Mouse (Mus musculus): Measurements from ENCODE around the gene Plcg2. TPM values are rescaled to one million over a fixed set of nuclear protein-coding genes. Genes with fewer than 3 reads are reported as not detected.

Gene Plcg2
- polyA plus RNA-seq, 1 experiment: 11.5 TPM

DNA sequence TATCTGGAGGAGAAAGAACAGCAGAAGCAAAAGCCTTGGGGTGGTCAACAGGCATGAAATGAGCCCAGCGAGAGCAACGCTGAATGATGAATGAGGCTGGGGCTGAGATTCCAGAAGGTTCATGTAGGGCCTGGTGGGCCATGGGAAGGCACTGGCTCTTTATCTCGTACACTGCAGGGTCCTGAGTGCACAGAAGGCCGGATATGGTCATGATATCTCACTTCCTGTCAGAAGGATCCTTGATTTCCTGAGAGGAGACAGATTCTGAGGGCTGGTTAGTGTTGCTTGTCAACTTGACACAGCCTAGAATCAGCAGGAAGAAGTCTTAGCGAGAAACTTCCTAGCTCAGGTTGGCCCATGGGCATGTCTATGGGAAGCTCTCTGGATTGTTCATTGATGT lies 98.7 kb downstream of the Plcg2 start:
- WGBS: 45% methylated on average over 5 of the region's 5 CpGs
- TF ChIP-seq CTCF (IDR thresholded peaks at IDR 0.05; ENCODE audit: insufficient read depth, low read length) (no peak), POLR2A (IDR thresholded peaks at IDR 0.05; ENCODE audit: borderline replicate concordance, extremely low read depth, low read depth, low read length) (no peak)
- no peaks in the 10 kb centered on the region for H3K4me1 ChIP-seq (ENCODE audit: control insufficient read depth, insufficient read depth, low read length)
- DNase-seq: no peak
- H3K4me3 ChIP-seq (replicated peaks; ENCODE audit: extremely low read depth, low read depth, low read length): no peak overlapping the region

DNA sequence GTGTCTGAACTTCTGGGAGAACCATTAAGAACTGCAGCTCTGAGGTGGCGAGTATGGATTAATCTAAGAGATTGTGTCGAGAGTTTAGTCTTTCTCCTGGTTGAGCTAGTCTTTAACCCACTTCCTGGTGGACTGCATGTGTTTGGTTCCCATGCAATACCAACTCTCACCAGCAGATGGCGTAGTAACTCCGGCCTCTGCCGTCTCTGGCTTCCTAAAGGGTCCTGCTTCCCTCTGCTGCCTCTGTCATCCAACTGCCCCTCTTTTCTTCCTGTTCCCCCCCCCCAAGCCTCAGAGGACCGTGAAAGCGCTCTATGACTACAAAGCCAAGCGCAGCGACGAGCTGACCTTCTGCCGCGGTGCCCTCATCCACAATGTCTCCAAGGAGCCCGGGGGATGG lies 102.7 kb downstream of the Plcg2 start:
- no peak for DNase-seq
- TF ChIP-seq POLR2A (IDR thresholded peaks at IDR 0.05; ENCODE audit: borderline replicate concordance, extremely low read depth, low read depth, low read length) (no peak), CTCF (IDR thresholded peaks at IDR 0.05; ENCODE audit: insufficient read depth, low read length) (peak; percentile 68)
- Histone ChIP-seq H3K4me1 (ENCODE audit: control insufficient read depth, insufficient read depth, low read length) (no peaks in the 10 kb centered on the region), H3K4me3 (replicated peaks; ENCODE audit: extremely low read depth, low read depth, low read length) (no peak overlapping the region)
- WGBS: 75% methylated on average over 13 of the region's 13 CpGs

DNA sequence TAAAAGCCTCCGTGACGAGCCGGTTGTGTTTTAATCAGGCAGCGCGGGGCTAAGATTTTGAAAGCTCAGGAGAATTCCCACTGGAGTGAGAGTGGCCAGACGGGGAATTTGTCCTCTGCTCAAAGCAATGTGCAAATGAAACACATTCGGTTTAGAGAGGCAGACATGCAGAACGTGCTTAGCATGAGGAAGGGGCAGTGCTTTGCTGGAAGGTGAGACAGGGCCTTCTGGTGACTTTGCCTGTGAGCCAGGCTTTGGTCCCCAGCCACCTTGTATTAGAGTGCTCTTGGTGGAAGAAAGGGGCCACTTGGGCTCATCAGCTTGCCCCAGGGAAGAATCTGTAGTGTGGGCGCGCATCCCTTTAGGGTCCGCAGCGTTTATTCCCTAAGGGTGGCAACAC lies 106.0 kb downstream of the Plcg2 start:
- H3K4me3 ChIP-seq (replicated peaks; ENCODE audit: extremely low read depth, low read depth, low read length): no peak overlapping the region

DNA sequence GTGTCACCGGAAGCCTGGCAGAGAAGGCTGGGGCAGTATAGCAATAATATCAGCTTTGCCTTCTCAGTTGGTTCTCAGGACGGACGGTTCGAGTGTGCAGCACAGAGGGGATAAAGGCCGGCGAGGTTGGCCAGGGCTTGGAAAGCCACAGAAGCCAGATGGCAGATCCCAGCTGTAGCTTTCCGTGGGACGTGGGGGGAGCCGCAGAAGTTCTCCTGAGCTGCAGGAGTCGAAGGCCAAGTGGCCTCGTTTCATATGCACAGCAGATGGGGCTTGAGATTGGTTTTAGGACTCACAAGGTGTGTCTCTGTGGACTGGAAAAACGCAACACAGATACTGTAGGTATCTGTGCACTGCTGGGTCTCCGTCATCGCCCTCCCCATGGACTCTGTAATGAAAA lies 106.6 kb downstream of the Plcg2 start:
- TF ChIP-seq POLR2A (IDR thresholded peaks at IDR 0.05; ENCODE audit: borderline replicate concordance, extremely low read depth, low read depth, low read length) (no peak), CTCF (IDR thresholded peaks at IDR 0.05; ENCODE audit: insufficient read depth, low read length) (no peak)
- 92% methylated on average over 14 of the region's 14 CpGs for WGBS
- Histone ChIP-seq H3K4me3 (replicated peaks; ENCODE audit: extremely low read depth, low read depth, low read length) (no peak overlapping the region), H3K4me1 (ENCODE audit: control insufficient read depth, insufficient read depth, low read length) (no peaks in the 10 kb centered on the region)
- DNase-seq: no peak

More for the DNA sequence above, 106.0 kb downstream of the Plcg2 start:
- no peaks in the 10 kb centered on the region for H3K4me1 ChIP-seq (ENCODE audit: control insufficient read depth, insufficient read depth, low read length)
- no peak for DNase-seq
- WGBS: 89% methylated on average over 12 of the region's 12 CpGs
- TF ChIP-seq POLR2A (IDR thresholded peaks at IDR 0.05; ENCODE audit: borderline replicate concordance, extremely low read depth, low read depth, low read length) (no peak), CTCF (IDR thresholded peaks at IDR 0.05; ENCODE audit: insufficient read depth, low read length) (no peak)

DNA sequence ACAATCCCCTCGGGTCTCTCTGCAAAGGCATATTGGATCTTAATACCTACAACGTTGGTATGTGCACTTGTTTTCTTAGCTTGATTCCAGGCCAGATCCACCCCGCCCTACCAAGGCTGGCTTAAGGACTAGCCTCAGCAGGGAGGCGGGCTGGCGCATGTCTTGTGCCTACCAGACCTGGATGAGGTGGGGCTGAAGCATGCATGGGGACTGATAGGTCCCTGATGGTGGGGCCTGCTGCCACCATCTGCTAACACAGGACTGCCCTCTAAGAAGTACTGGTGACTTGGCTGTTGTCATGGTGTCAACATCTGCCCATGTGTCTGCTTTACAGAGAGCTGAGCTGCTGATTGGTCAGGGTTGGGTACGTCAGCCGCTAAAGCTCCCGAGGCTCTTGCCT lies 107.1 kb downstream of the Plcg2 start:
- H3K4me1 ChIP-seq (ENCODE audit: control insufficient read depth, insufficient read depth, low read length): no peaks in the 10 kb centered on the region
- no peak for TF ChIP-seq POLR2A (IDR thresholded peaks at IDR 0.05; ENCODE audit: borderline replicate concordance, extremely low read depth, low read depth, low read length)
- TF ChIP-seq CTCF (IDR thresholded peaks at IDR 0.05; ENCODE audit: insufficient read depth, low read length): no peak
- H3K4me3 ChIP-seq (replicated peaks; ENCODE audit: extremely low read depth, low read depth, low read length): no peak overlapping the region
- no peak for DNase-seq
- WGBS: 90% methylated on average over 8 of the region's 8 CpGs

DNA sequence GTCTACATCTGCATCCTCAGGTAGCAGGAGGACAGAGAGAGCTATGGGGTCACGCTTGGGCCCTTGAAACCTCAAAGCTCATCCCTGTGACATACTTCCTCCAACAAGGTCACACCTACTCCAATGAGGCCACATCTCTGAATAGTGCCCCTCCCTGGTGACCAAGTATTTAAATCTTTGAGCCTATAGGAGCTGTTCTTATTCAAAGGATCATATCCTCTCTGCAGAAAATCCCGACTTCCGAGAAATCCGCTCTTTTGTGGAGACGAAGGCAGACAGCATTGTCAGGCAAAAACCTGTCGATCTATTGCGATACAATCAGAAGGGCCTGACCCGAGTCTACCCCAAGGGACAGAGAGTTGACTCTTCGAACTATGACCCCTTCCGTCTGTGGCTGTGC lies 112.4 kb downstream of the Plcg2 start:
- WGBS: 91% methylated on average over 10 of the region's 10 CpGs
- H3K4me1 ChIP-seq (ENCODE audit: control insufficient read depth, insufficient read depth, low read length): no peaks in the 10 kb centered on the region
- TF ChIP-seq POLR2A (IDR thresholded peaks at IDR 0.05; ENCODE audit: borderline replicate concordance, extremely low read depth, low read depth, low read length) (no peak), CTCF (IDR thresholded peaks at IDR 0.05; ENCODE audit: insufficient read depth, low read length) (no peak)
- H3K4me3 ChIP-seq (replicated peaks; ENCODE audit: extremely low read depth, low read depth, low read length): no peak overlapping the region
- no peak for DNase-seq

DNA sequence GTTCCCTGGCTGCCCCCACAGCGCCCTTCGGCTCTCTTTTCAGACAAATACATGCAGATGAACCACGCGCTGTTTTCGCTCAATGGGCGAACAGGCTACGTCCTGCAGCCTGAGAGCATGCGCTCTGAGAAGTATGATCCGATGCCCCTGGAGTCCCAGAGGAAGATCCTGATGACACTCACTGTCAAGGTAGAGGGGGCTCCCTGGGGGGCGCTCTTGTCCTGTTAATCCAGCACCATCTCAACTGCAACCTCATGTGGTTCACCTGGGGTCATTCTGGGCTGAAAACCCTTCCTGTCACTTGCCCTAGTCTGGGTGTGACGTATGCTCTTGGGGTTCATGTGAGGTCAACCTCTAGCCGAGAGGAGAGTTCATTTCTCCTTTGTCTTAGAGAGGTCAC lies 114.8 kb downstream of the Plcg2 start:
- Histone ChIP-seq H3K4me1 (ENCODE audit: control insufficient read depth, insufficient read depth, low read length) (no peaks in the 10 kb centered on the region), H3K4me3 (replicated peaks; ENCODE audit: extremely low read depth, low read depth, low read length) (no peak overlapping the region)
- WGBS: 83% methylated on average over 12 of the region's 12 CpGs
- TF ChIP-seq POLR2A (IDR thresholded peaks at IDR 0.05; ENCODE audit: borderline replicate concordance, extremely low read depth, low read depth, low read length) (no peak), CTCF (IDR thresholded peaks at IDR 0.05; ENCODE audit: insufficient read depth, low read length) (no peak)
- DNase-seq: no peak

DNA sequence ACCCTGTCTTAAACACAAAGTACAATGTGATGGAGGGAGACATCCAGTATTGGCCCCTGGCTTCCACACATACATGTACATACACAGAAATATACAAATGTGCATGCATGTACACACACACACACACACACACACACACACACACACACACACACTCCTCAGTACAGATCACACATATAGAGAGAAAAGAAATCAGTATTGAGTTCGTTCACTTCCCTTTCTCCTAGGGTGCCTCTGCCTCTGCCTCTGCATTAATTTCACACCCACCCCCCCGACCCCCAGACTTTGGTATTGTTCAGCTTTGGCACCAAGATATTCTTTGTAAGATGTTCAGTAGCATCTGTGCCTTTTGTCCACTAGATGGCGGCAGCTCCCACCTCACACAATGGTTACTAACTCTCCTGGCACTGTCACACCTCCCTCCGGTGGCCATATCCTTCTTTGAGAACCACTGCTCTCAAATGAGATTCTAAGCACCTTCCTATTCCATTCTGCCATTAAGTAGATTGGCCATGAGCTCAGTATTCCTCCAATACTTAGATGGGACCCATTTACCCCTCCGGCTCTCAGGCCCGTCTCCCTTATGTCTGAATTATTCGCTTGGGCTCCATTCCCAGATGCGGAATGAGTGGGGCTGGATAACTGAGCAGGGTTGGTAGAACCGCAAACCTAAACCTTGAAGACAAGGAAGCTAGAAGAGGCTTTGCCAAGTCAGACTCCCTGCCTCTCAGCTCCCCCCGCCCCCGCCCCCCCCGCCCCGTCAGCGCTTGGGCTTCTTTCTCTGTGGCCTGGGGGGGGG lies 128.1 kb downstream of the Plcg2 start:
- no peak for DNase-seq
- H3K4me3 ChIP-seq (replicated peaks; ENCODE audit: extremely low read depth, low read depth, low read length): no peak overlapping the region
- WGBS: 66% methylated on average over 14 of the region's 14 CpGs
- no peaks in the 10 kb centered on the region for H3K4me1 ChIP-seq (ENCODE audit: control insufficient read depth, insufficient read depth, low read length)
- peak; percentile 70 for TF ChIP-seq CTCF (IDR thresholded peaks at IDR 0.05; ENCODE audit: insufficient read depth, low read length)
- TF ChIP-seq POLR2A (IDR thresholded peaks at IDR 0.05; ENCODE audit: borderline replicate concordance, extremely low read depth, low read depth, low read length): no peak

DNA sequence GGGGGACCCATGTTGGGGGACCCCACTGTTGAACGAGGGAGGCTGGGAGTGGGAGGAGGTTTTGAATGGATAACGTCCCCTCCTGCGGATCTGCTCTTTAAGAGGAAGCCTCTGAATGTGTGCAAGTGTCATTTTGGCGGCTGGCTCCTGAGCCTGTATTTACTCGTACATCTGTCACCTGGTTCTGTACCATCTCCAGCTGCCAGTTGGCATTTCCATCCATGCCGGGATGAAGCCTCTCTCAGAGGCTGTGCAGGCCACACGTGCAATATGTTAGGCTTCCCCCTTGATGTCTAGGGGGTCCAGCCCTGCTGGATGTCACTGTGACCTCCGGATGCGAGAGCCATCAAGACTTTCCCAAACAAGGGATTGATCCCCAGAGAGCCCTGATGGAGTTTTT lies 129.0 kb downstream of the Plcg2 start:
- no peaks in the 10 kb centered on the region for H3K4me1 ChIP-seq (ENCODE audit: control insufficient read depth, insufficient read depth, low read length)
- TF ChIP-seq CTCF (IDR thresholded peaks at IDR 0.05; ENCODE audit: insufficient read depth, low read length) (no peak), POLR2A (IDR thresholded peaks at IDR 0.05; ENCODE audit: borderline replicate concordance, extremely low read depth, low read depth, low read length) (no peak)
- DNase-seq: no peak
- H3K4me3 ChIP-seq (replicated peaks; ENCODE audit: extremely low read depth, low read depth, low read length): no peak overlapping the region
- 60% methylated on average over 9 of the region's 9 CpGs for WGBS

DNA sequence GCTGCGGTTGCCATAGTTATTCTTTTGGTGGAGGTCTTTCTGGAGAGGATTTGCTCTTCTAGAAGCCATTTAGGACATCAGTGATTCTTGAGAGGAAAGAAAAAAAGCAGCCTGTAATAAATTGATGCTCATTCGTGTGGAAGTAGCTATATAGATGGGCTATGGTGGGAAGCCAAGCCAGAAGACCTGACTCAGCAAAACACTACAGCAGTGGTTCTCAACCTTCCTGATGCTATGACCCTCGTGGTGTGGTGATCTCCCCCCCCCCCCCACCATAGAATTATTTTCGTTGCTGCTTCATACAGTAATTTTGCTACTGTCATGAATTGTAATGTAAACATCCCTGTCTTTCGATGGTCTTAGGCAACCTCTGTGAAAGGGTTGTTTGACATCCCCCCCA lies 134.4 kb downstream of the Plcg2 start:
- DNase-seq: no peak
- Histone ChIP-seq H3K4me3 (replicated peaks; ENCODE audit: extremely low read depth, low read depth, low read length) (no peak overlapping the region), H3K4me1 (ENCODE audit: control insufficient read depth, insufficient read depth, low read length) (no peaks in the 10 kb centered on the region)
- TF ChIP-seq CTCF (IDR thresholded peaks at IDR 0.05; ENCODE audit: insufficient read depth, low read length) (no peak), POLR2A (IDR thresholded peaks at IDR 0.05; ENCODE audit: borderline replicate concordance, extremely low read depth, low read depth, low read length) (no peak)
- 70% methylated on average over 5 of the region's 5 CpGs for WGBS

Data from lung, adult 2 months (tissue).